Mouse (Mus musculus): Measurements from ENCODE around the gene Cacna2d3.

GRCm38 (mm10) chr14:29137614-29138013 is 584.0 kb downstream of the Cacna2d3 start:
- TF ChIP-seq CTCF (IDR thresholded peaks at IDR 0.05; ENCODE audit: insufficient read depth, low read depth, low read length) (no peak), POLR2A (IDR thresholded peaks at IDR 0.05; ENCODE audit: insufficient read depth, low read depth, low read length) (no peak)

All from olfactory bulb, adult 2 months (tissue).